Mouse (Mus musculus) embryonic stem cell, embryonic (primary cell): ENCODE measurements at regions not wholly inside any gene's neighbourhood (a gene's known extent, or its start where the extent isn't known, plus 50 kb on each side); places are given as distances from the start of the nearest gene placed in this dataset.

Experiments
- CTCF ChIA-PET, 4 experiments: fragments of 300-600 bp in 2 of 4; fragments of 350-600 bp in 2 of 4; sonication (Branson Sonifier 250); formaldehyde crosslinking; loops; one replicate each; lab custom pipeline; 2022; ENCODE audit warnings: inconsistent platforms in 2 of 4; lab: Charles Lee
- POLR2A ChIA-PET, 4 experiments: fragments of 300-600 bp in 2 of 4; fragments of 350-600 bp in 2 of 4; sonication (Branson Sonifier 250); formaldehyde crosslinking; loops; one replicate each; lab custom pipeline; 2022; ENCODE audit warnings: antibody characterized with exemption in 4 of 4, inconsistent platforms in 1 of 4; lab: Charles Lee

- CTCF ChIA-PET, result no interaction called here
- POLR2A ChIA-PET, result no interaction called here
These were observed 203.1 kb upstream of the Ptbp2 start for GRCm38 (mm10) chr3:119987245-119987852.

GRCm38 (mm10) chr3:119977349-119977748 lies 193.1 kb upstream of the Ptbp2 start:
- CTCF ChIA-PET, result no interaction called here
- POLR2A ChIA-PET, result no interaction called here

GRCm38 (mm10) chr3:119976363-119976762 lies 192.1 kb upstream of the Ptbp2 start:
- ChIA-PET POLR2A (no interaction called here), CTCF (no interaction called here)

GRCm38 (mm10) chr3:119958799-119959467 lies 174.7 kb upstream of the Ptbp2 start:
- ChIA-PET CTCF (no interaction called here), POLR2A (no interaction called here)

GRCm38 (mm10) chr3:119957529-119957928 lies 173.3 kb upstream of the Ptbp2 start:
- CTCF ChIA-PET, result no interaction called here
- POLR2A ChIA-PET, result no interaction called here

- ChIA-PET CTCF (no interaction called here), POLR2A (no interaction called here)
These were observed 171.7 kb upstream of the Ptbp2 start for GRCm38 (mm10) chr3:119955745-119956615.

GRCm38 (mm10) chr3:119950721-119951120 lies 166.5 kb upstream of the Ptbp2 start:
- POLR2A ChIA-PET, result interaction anchor here in 1 of 4 experiments (0.5 kb wide), 1 partner anchor 261 kb away, joined by 3 read pairs; no protein-coding TSS in a partner anchor

GRCm38 (mm10) chr3:119950070-119950469 lies 165.8 kb upstream of the Ptbp2 start:
- CTCF ChIA-PET, result no interaction called here
- POLR2A ChIA-PET, result interaction anchor here in 1 of 4 experiments (0.7 kb wide), 1 partner anchor 53 kb away, joined by 5 read pairs; no protein-coding TSS in a partner anchor

More at GRCm38 (mm10) chr3:119950721-119951120, 166.5 kb upstream of the Ptbp2 start:
- CTCF ChIA-PET, result no interaction called here

- POLR2A ChIA-PET, result interaction anchor here in 1 of 4 experiments (0.7 kb wide), 1 partner anchor 52 kb away, joined by 5 read pairs; no protein-coding TSS in a partner anchor
- CTCF ChIA-PET, result no interaction called here
These were observed 165.4 kb upstream of the Ptbp2 start for GRCm38 (mm10) chr3:119949620-119950019.

GRCm38 (mm10) chr3:119949041-119949470 lies 164.8 kb upstream of the Ptbp2 start:
- ChIA-PET CTCF (no interaction called here), POLR2A (no interaction called here)

GRCm38 (mm10) chr3:119947126-119947525 lies 162.9 kb upstream of the Ptbp2 start:
- POLR2A ChIA-PET, result no interaction called here
- CTCF ChIA-PET, result no interaction called here

- POLR2A ChIA-PET, result no interaction called here
- CTCF ChIA-PET, result no interaction called here
These were observed 159.8 kb upstream of the Ptbp2 start for GRCm38 (mm10) chr3:119944115-119944514.

GRCm38 (mm10) chr3:119939091-119939490 lies 154.8 kb upstream of the Ptbp2 start:
- CTCF ChIA-PET, result no interaction called here
- POLR2A ChIA-PET, result no interaction called here

GRCm38 (mm10) chr3:119938425-119938824 lies 154.2 kb upstream of the Ptbp2 start:
- POLR2A ChIA-PET, result interaction anchor here in 1 of 4 experiments (1.3 kb wide), 1 partner anchor 10 kb away, joined by 3 read pairs; no protein-coding TSS in a partner anchor
- CTCF ChIA-PET, result no interaction called here

GRCm38 (mm10) chr3:119936526-119936925 lies 152.3 kb upstream of the Ptbp2 start:
- ChIA-PET POLR2A (no interaction called here), CTCF (no interaction called here)

GRCm38 (mm10) chr3:119933049-119933511 lies 148.8 kb upstream of the Ptbp2 start:
- POLR2A ChIA-PET, result interaction anchor here in 1 of 4 experiments (0.6 kb wide), 1 partner anchor 1513 kb away, joined by 4 read pairs; no protein-coding TSS in a partner anchor
- CTCF ChIA-PET, result no interaction called here

GRCm38 (mm10) chr3:119928281-119928680 lies 144.0 kb upstream of the Ptbp2 start:
- ChIA-PET CTCF (no interaction called here), POLR2A (interaction anchor here in 1 of 4 experiments (1.3 kb wide), 1 partner anchor 10 kb away, joined by 3 read pairs; no protein-coding TSS in a partner anchor)

- CTCF ChIA-PET, result no interaction called here
- POLR2A ChIA-PET, result no interaction called here
These were observed 135.4 kb upstream of the Ptbp2 start for GRCm38 (mm10) chr3:119919501-119920141.
